Mouse (Mus musculus) stomach, adult 2 months (tissue): ENCODE measurements around the gene Fam71f2. TPM values are rescaled to one million over a fixed set of nuclear protein-coding genes. Genes with fewer than 3 reads are reported as not detected.

Source experiments
- polyA plus RNA-seq: library from polyadenylated mRNA; depleted of rRNA; stranded (reverse); fragments of >200 nt; gene quantifications from 2 replicates; pipeline ENCODE4 v1.2.3, GENCODE M21; 2012; rRNA removed

The Fam71f2 gene
- 0.08 and 0.60 TPM in 2 replicates for polyA plus RNA-seq

GRCm38 (mm10) chr6:29279293-29279692 is at the start of gene Fam71f2:
TSS of gene Fam71f2 (plus strand) at chr6:29279593.

DNA sequence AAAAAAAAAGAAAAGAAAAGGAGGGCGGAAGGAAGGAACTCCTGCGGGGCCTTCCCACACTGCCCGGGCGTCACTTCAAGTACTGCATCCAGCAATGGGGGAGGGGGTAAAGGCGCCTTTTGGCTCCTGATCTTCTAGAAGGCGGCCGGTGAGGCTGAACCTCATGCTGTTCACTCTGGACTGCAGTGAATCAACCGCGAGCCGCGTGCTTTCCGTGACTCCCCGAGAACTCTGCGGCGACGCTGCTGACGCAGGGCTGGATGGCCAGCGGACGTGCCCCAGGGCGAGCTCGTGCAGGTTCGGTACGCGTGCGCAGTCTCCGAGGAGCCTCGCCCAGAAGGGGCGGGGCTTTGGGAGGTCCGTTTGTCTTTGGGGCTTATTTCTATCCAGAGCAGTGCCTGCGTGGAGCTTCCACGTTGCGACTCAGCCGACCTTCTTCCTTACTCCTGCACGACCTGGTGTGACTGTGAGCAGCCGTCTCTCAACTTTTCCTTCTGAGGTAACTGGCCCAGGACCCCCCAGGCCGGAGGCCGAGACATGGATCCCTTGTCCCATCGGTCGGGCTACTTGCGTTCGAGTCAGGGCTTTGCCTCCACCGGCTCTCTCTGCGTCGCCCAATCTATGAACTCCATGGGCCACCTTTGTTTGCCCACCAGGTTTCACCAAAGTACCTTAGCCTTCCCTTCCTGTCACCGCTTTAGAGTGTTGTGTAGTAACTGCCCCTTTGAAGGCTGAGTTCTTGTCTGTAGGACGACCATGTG is 6.9 kb upstream of the Fam71f2 start, which contains the start of gene Hilpda:
Gene Hilpda, plus strand, starts transcription at position 177 of the 761 bp plus-strand sequence.

GRCm38 (mm10) chr6:29318879-29319278 is 39.5 kb downstream of the Fam71f2 start, which contains the start of gene Fam71f1:
TSS of gene Fam71f1 (plus strand) at chr6:29319140.

Other genes starting within 250 kb of the Fam71f2 start
- gene Lep, start 219.4 kb upstream of the Fam71f2 start, polyA plus RNA-seq, result 0.13 and 0.60 TPM in 2 replicates
- gene Rbm28, start 114.6 kb upstream of the Fam71f2 start, polyA plus RNA-seq, result 0.85 and 0.87 TPM in 2 replicates
- 0.18 and 0.40 TPM in 2 replicates for gene Prrt4, start 100.0 kb upstream of the Fam71f2 start, polyA plus RNA-seq
- 34.6 and 38.3 TPM in 2 replicates for gene Impdh1, start 63.2 kb upstream of the Fam71f2 start, polyA plus RNA-seq
- 13.1 and 14.9 TPM in 2 replicates for gene Hilpda, start 7.1 kb upstream of the Fam71f2 start, polyA plus RNA-seq
- gene Fam71f1, start 39.5 kb downstream of the Fam71f2 start, polyA plus RNA-seq, result not detected in 2 replicates
- gene Calu, start 68.5 kb downstream of the Fam71f2 start, polyA plus RNA-seq, result 13.2 and 15.3 TPM in 2 replicates
- gene Opn1sw, start 108.9 kb downstream of the Fam71f2 start, polyA plus RNA-seq, result 0.36 and 0.42 TPM in 2 replicates
- gene Ccdc136, start 116.7 kb downstream of the Fam71f2 start, polyA plus RNA-seq, result 4.3 and 5.5 TPM in 2 replicates
- 14.1 and 17.3 TPM in 2 replicates for gene Flnc, start 153.7 kb downstream of the Fam71f2 start, polyA plus RNA-seq
- gene Atp6v1f, start 188.1 kb downstream of the Fam71f2 start, polyA plus RNA-seq, result 162 and 232 TPM in 2 replicates
- gene Atp6v1fnb, start 191.8 kb downstream of the Fam71f2 start, polyA plus RNA-seq, result not detected in 2 replicates
- 6.6 and 7.7 TPM in 2 replicates for gene Kcp, start 228.4 kb downstream of the Fam71f2 start, polyA plus RNA-seq
- 9.4 and 11.8 TPM in 2 replicates for gene Irf5, start 247.0 kb downstream of the Fam71f2 start, polyA plus RNA-seq